Mouse (Mus musculus) layer of hippocampus, postnatal 10 days (tissue): ENCODE measurements around the gene Ehbp1l1. TPM values are rescaled to one million over a fixed set of nuclear protein-coding genes. Genes with fewer than 3 reads are reported as not detected.

Experiments
- DNase-seq, 2 experiments: peaks; one replicate each; pipeline ENCODE4 v3.0.0; 2021; ENCODE audit warnings: low spot score in 2 of 2
- total RNA-seq, 2 experiments: library from RNA; stranded (reverse); gene quantifications; 2 replicates each; pipeline ENCODE4 v1.2.3; 2021

Gene Ehbp1l1
- total RNA-seq, 2 experiments from 2014 or later = 33.4 to 41.1 TPM

- no peak for DNase-seq
Observed at GRCm38 (mm10) chr19:5739446-5739845, 13.3 kb upstream of the Ehbp1l1 start.

- no peak for DNase-seq
Observed at GRCm38 (mm10) chr19:5734325-5734724, 8.2 kb upstream of the Ehbp1l1 start.

GRCm38 (mm10) chr19:5731264-5731978, 5.3 kb upstream of the Ehbp1l1 start:
- peak; percentile 92 to 93 for DNase-seq

DNA sequence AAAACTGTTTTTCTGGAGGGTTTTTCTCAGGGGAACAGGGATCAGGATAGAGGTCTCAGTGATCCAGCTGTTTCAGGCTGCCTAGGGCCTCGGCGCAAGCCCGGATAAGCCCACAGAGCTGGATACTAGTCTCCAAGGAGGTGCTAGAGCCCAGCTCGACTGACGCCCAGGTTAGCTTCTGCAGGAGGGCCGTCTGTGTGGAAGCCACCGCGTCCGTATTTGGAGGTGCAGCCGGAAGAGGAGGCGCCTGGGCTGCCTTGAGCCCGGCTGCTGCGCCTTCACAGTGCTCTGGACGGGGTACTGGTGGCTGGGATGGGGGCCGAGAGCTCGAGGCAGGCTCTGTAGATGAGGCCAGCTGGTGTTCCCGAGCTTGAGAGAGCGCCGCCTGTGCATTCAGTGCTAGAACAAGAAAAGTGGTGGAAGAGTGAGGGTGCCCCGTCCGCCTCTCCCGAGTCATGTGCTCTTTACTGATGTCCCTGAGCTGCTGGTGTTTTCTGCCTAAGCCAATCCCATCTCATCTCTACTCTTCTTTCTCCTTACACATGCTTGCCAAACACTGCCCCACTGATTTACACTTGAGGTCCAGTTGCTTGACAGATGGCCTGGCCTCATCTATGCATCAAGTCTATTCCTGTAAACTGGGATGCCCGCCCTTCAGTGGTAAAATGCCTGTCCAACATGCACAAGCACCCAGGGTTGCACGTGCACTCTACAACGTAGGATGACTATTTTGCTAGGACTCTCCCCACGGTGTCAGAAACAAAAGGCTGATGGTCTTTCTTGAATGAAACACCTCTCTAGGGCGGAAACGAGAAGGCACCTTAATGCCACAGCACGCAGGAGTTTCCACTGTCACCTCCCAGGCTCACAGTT, 4.4 kb upstream of the Ehbp1l1 start:
- no peak for DNase-seq

- peak; percentile 84 to 88 for DNase-seq
Observed at GRCm38 (mm10) chr19:5729444-5729815, 3.3 kb upstream of the Ehbp1l1 start, which contains the start of gene Fam89b. TSS of gene Fam89b (minus strand) at chr19:5729653.

- peak; percentile 70 to 75 for DNase-seq
Observed at GRCm38 (mm10) chr19:5728631-5729443, 2.7 kb upstream of the Ehbp1l1 start.

DNA sequence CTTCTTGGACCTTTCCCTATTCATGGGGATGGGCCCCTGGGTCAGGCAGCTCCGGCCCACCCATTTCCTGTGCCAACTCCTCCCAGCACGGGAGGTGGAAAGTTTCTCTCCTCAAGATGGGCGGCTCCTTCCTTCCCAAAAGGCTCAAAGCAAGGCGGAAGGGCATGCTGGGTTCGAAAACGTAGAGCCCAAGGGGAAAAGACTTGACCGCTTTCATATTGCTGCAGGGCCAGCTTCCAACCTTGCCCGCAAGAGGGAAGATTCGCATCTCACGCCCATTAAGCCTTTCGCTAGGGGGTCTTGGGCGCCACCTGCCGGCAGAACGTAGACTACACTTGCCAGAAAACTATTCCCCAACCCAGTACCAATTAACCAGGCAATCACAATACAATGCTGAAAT, 1.6 kb upstream of the Ehbp1l1 start:
- DNase-seq = peak; percentile 94 to 95

GRCm38 (mm10) chr19:5726961-5727578, 953 bp upstream of the Ehbp1l1 start:
- no peak for DNase-seq

DNA sequence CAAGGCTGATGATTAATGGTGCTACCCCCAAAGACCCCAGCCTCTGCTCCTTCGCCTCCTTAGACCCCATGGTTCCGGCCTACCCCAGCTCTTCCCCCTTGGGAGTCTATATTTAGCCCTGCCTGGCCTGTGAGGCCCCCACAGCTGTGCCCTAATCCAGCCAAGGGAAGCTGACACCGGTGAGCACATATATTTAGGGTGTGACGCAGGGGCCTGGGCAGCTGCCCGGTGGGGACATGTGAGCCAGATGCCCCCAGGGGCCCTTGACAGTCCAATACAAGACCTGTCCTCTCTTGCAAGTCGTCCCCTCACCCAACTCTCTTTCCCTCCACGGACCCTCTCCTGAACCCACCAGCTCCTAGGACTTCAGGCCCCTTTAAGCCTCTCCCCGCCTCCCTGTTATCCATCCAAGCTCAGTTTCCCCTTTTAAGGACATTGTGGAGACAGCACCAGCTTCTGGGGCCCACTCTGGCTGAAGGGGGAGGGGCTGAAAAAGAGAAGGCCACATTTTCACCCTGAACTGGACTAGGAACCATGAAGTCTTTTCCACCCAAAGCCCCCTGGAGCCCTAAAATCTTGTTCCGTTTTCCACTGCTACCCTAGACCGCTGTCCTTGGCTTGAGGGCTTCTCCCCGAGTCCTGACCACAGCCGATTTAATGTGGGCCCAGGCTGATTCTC, 949 bp downstream of the Ehbp1l1 start:
- DNase-seq = no peak

DNA sequence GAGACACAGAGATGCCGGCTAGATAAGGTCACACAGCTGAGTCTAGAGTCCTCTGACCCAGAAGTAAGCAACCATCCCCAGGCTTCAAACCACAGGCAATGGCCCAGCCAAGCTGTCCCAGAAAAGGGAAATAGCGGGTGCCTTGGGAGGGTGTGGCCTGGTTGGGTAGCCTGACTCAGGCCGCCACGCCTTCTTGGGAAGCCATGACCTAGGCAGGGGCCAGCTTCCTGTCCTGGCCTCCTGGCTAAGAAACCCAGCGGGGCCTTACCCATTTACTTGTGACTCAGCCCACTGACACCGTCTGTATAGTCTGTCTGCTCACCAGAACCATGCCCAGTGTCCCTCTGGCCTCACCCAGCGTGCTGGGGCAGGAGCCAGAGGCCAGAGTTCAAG, 1.6 kb downstream of the Ehbp1l1 start:
- no peak for DNase-seq

GRCm38 (mm10) chr19:5723934-5724548, 2.1 kb downstream of the Ehbp1l1 start:
- DNase-seq = no peak

DNA sequence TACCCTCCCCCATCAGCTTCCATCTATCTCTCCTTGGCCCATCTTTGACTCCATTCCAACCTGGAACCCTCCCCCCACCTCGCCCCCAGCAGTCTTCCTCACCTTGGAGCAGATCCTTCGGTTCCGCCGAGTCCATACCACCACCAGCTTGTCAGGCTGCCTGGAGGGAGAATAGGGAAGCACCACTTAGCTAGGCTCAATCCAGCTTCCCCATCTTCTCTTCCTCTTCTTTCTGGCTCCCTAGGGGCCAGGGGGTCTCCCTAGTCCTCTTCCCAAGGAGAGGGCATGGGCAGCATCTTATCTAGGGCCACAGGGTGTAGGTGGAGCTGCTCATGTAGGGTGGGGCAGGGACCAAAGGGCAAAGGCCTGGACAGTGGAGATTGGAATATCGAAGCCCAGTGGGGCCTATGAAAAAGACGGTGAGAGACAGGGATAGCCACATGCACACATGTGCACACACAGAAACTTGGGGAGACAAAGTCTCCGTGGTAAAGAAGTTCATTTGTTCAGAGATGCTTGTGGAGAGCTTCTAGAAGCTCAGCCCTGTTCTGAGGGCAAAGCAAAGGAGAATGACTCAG, 3.2 kb downstream of the Ehbp1l1 start:
- no peak for DNase-seq

DNA sequence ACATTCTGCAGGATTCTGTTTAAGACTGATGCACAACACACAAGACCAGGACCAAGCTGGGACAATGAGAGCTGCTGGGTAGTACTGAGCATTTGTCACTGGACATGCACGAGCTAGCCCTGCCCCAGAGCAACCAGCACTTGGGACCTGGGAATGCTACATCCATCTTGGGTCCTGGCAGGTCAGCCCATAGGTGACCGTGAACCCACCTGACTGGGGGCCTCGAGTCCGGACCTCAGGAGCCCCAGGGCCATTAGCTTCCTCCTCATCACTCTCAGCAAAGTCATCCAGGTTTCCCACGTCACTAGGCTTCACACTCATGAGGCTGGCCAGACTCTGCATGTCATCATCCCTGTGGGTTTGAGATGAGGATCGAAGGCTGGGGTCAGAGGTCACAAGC, 4.9 kb downstream of the Ehbp1l1 start:
- DNase-seq = no peak

- DNase-seq = no peak
Observed at GRCm38 (mm10) chr19:5716955-5717354, 9.2 kb downstream of the Ehbp1l1 start.

DNA sequence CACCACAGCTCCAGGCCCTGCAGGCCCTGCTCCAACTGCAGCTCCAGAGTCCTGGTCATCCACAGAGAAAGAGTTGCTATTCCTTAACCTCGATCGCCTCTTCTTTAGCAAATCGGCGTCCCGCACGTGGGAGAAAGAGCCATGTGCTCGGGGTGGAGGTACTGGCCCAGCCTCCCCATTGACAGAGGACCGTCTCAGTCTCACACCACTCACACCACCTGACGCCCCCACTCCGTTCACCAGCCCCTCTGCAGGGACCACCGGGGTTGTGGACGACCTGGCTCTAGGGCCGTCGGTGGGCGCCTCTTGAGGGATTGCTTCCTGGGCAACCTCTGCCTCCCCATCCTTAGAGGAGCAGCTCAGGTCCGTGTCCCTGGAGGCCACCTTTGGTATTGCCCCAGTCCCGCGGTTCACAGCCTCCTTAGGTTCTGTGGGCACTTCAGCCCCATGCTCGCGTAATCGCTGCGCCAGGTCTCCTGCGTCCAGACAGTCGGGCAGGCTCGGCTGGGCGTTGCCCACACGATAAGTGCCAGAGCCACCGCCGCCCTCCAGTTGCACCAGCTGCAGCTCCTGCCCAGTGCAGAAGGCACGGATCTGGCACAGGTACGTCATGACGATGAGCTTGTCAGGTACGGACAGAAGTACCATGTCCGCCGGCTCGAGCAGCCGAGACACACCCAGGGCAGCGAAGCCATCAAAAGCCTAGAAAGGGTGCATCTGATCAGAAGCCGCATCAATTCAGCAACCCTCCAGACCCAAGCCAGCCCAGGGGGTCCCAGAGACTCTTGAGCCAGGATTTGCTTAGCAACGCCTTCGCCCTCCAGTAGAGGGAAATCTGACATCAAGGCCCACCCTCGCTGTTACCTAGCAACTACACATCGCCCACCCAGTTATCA, 10.1 kb downstream of the Ehbp1l1 start:
- peak; percentile 54 to 64 for DNase-seq

- no peak for DNase-seq
Observed at GRCm38 (mm10) chr19:5713730-5714129, 12.4 kb downstream of the Ehbp1l1 start.

DNA sequence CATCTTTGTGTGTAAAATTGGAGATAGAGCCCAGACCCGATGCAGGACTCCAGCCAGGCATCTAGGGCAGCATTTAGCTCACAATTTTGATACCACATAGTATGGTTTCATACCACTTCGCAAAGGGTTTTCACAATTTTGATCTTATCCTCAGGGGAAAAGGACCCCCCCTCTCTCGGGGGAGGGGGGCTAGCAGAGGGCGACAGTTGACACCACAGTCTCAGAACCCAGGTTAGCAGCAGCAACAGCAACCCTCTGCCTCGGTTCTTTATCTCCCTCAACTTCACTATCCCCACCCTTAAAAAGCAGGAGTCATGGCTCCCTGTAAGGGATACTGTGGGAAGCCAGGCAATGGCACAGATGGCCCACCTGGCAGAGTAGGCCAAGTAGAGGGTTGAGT, 12.9 kb downstream of the Ehbp1l1 start:
- DNase-seq = no peak

DNA sequence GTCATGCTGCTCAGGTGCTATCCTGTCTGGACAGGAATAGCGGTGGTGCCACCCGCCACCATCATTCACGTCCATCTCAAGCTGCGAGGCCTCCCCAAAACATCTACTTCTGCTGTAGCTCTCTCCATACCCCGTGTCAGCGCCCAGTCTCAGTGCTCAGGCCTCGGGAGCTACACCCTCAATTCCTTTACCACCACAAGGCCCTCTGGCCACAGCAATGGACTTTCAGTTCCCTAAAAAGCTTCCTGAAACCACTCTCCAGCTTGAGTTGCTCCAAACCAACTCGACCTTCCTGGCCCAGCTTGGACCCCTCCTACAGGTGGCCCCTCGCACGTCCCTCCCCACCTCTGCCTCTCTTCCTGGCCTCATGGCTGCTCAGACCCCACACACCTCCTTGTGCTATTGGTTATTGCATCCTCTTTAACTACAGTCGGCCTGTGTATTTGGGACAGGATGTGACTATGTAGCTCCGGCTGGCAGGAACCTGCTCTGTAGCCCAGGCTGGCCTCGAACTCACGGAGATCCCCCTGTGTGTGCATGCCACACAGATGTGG, 14.1 kb downstream of the Ehbp1l1 start:
- DNase-seq = no peak
